Mouse (Mus musculus): Measurements from ENCODE around the gene Flt1. TPM values are rescaled to one million over a fixed set of nuclear protein-coding genes. Genes with fewer than 3 reads are reported as not detected.

The Flt1 gene
- total RNA-seq, 2 experiments from 2014 or later = 44.1 to 45.8 TPM

GRCm38 (mm10) chr5:147549016-147549755 lies 176.6 kb downstream of the Flt1 start:
- no peak for DNase-seq

DNA sequence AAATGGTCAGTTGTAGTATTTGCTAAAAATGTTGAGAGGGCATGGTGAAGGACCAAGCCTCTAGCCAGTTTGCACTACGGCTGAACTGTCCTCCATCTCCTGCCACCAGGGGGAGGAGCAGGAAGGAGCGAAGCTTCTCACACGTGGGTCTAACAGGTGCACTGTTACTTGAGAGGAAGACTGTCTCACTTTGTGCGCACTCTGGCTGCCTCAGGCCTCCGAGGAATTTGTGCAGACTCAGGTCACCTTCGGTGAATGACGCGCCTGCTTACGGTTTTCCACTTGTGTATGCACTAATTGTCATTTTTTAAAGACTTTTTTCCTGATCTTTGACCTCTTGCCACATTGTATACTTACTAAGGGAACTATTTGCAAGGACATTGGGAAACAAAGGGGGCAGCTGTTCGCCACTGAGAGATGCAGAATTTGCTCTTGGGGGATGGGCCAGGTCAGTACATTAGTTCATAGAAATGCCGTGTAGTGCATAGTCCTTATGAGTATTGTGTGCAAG lies 180.0 kb downstream of the Flt1 start:
- DNase-seq = peak; percentile 40

DNA sequence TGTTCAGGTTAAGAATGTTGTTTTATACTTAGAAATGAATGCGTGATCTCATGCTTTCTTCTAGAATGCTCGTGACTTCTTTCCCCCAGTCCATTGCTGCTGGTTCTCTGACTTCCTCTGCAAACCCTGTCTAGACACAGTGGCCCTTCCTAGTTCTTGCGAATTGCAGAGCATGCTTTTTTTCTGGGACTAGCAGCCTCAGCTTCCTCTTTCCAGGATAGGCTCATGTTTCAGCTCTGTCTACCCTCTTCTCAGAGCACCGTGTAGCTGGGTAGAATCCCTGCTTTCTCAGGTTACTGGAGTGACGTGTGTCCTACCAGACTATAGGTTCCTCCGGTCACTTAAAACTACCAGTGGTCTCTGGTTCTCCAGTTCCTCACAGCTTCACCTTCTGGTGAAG lies 183.5 kb downstream of the Flt1 start:
- DNase-seq = no peak

GRCm38 (mm10) chr5:147539815-147540214 lies 186.0 kb downstream of the Flt1 start:
- DNase-seq = no peak

DNA sequence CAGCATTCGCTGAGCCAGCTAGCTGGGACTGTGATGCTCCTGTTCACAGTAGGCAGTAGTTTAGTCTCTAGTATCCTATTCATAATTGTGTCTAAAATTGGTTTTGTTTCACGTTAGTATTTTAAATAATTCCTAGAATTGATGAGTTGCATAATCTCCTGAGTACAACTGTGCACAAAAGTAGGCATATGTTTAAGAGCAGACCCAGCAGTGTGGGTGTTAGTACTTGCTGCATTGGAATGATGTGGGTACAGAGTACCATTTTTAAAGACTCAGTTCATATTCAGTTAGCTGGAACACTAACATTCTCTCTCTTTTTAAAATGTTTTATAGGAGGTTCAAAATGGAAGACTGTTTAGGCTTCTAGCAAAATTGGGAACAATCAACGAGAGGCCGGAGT lies 186.4 kb downstream of the Flt1 start:
- DNase-seq = no peak

- DNase-seq = no peak
Measured at GRCm38 (mm10) chr5:147532031-147532430, 193.8 kb downstream of the Flt1 start.

DNA sequence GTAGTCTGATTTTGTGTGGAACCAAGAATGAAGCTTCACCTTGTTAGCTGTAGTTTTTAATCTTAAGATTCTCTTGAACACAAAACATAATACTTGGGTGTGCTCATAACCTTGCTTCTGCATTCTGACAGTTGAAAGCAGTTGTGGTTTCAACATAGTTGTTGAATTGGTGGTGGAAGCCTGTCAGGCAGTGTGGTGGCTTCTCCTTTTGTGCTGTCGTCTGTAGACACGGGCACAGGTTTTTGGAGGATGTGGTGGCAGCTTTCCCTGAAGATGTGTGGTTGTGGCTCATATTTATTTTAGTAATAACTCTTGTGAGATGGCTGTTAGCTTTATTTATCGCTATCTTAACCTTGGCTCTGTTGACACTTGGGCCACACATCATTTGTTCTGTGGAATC lies 198.0 kb downstream of the Flt1 start:
- DNase-seq = no peak

DNA sequence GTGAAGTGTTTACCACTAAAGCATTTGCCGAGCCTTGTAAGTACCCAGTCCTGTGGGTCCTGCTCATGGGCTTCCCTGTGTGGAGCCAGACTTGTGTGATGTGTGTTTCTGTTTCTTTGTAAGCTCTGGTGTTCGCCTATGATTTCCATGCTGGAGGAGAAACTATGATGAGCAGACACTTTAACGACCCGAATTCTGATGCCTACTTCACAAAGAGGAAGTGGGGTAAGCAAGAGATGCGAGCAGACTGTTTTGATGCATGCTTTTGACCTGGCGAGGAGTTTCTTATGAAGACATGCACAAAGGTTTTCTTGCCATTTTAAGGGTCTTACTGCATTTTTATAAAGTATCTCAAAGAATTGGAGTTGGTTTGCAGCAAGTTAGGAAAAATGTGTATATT lies 198.8 kb downstream of the Flt1 start:
- DNase-seq = no peak

Other genes with a start within 250 kb of the Flt1 start
- gene Pomp, start 134.4 kb upstream of the Flt1 start, total RNA-seq (2021) = 100 to 1,000 TPM; 129 to 148 TPM
- gene Slc46a3, start 168.8 kb upstream of the Flt1 start, total RNA-seq (2021) = 1 to 10 TPM; 3.1 to 3.7 TPM
- 100 to 1,000 TPM; 116 to 127 TPM for gene Mtus2, start 231.3 kb upstream of the Flt1 start, total RNA-seq (2021)

Measured in heart, postnatal 4 days (tissue).